Mouse (Mus musculus): ENCODE data around the gene Depdc1b. TPM values are rescaled to one million over a fixed set of nuclear protein-coding genes. Genes with fewer than 3 reads are reported as not detected.

The Depdc1b gene
- total RNA-seq, 4 experiments from 2014 or later, result 0.17 to 0.34 (median 0.25) TPM

GRCm38 (mm10) chr13:108435687-108436086, 119.6 kb downstream of the Depdc1b start:
- DNase-seq (ENCODE audit: low spot score in 2 of 2), result no peak

GRCm38 (mm10) chr13:108437424-108437823, 121.3 kb downstream of the Depdc1b start:
- no peak for DNase-seq (ENCODE audit: low spot score in 2 of 2)

GRCm38 (mm10) chr13:108439012-108439411, 122.9 kb downstream of the Depdc1b start:
- no peak for DNase-seq (ENCODE audit: low spot score in 2 of 2)

GRCm38 (mm10) chr13:108448348-108448931, 132.3 kb downstream of the Depdc1b start:
- no peak for DNase-seq (ENCODE audit: low spot score in 2 of 2)

GRCm38 (mm10) chr13:108449116-108450097, 133.3 kb downstream of the Depdc1b start, which contains the start of gene Pde4d:
Gene Pde4d (plus strand): TSS chr13:108449948.
- no peak for DNase-seq (ENCODE audit: low spot score in 2 of 2)

GRCm38 (mm10) chr13:108451122-108451521, 135.0 kb downstream of the Depdc1b start:
- no peak for DNase-seq (ENCODE audit: low spot score in 2 of 2)

- DNase-seq (ENCODE audit: low spot score in 2 of 2), result no peak
Measured at GRCm38 (mm10) chr13:108453064-108453919, 137.2 kb downstream of the Depdc1b start.

Other genes starting within 250 kb of the Depdc1b start
- gene Ndufaf2, start 157.7 kb upstream of the Depdc1b start, total RNA-seq (2022), result 10 to 100 TPM; 16.1 to 21.8 (median 19.8) TPM
- 10 to 100 TPM; 15.3 to 19.8 (median 16.2) TPM for gene Ercc8, start 157.6 kb upstream of the Depdc1b start, total RNA-seq (2022)
- 1 to 10 TPM; 7.2 to 7.8 (median 7.4) TPM for gene Elovl7, start 101.9 kb upstream of the Depdc1b start, total RNA-seq (2022)
- gene Pde4d, start 133.6 kb downstream of the Depdc1b start, total RNA-seq (2022), result 10 to 100 TPM; 68.8 to 86.9 (median 76.0) TPM